Mouse (Mus musculus): ENCODE results near the gene Arrdc2. TPM values are rescaled to one million over a fixed set of nuclear protein-coding genes. Genes with fewer than 3 reads are reported as not detected.

The Arrdc2 gene
- polyA plus RNA-seq, 1 experiment from 2014 or later: 4.3 TPM

DNA sequence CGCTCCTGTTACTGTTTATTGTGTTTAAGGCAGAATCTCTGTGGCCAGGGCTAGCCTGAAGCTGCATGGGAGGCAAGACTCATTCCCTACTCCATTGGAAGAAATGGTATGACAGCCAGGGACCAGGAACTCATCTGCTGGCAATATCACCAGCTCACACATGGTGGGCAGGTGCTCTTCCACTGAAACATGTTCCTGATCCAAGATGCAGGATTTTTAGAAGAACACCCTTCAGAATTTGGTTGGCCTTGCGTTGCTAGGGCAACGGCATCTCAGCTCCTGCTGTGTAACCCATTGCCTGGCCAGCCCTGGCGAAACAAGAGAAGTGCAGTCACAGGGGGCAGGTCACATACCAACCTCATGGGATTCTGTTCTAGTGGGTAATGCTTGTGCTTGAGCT, 40.0 kb upstream of the Arrdc2 start:
- DNase-seq (no peak), ATAC-seq (ENCODE audit: insufficient read depth) (no peak)
- Histone ChIP-seq H3K9ac (no peak overlapping the region), H3K4me3 (ENCODE audit: low read depth, low read length) (no peak overlapping the region), H3K4me1 (ENCODE audit: insufficient read depth) (no peaks in the 10 kb centered on the region), H3K27me3 (ENCODE audit: insufficient read depth, low read length) (no peaks in the 10 kb centered on the region), H3K36me3 (ENCODE audit: insufficient read depth) (no peaks in the 10 kb centered on the region), H3K4me2 (no peak overlapping the region), H3K9me3 (ENCODE audit: low read depth, low read length) (no peaks in the 10 kb centered on the region), H3K27ac (ENCODE audit: low read depth) (no peak overlapping the region)
- 52% methylated on average over 4 of the region's 4 CpGs for WGBS
- no peak for TF ChIP-seq CTCF (IDR thresholded peaks at IDR 0.05; ENCODE audit: low read depth)

DNA sequence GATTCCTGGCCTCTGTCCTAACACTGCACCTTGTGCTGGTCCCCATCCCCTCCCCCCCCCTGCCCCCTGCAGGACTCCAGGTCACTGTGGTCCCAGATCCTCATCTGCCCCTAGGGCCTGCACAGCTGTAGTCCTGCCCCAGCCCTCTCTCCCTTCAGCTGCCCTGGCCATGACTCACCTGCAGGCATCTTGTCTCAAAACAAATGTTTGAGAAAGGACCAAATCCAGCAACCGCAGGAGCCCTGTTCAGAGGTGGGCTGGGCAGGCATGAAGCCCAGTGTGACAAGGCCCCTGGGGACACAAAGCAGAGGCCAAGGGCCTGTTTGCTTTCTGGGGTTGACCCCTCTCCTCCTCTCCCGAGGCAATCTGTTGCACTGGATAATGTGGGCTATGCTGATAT, 38.7 kb upstream of the Arrdc2 start:
- H3K4me1 ChIP-seq (ENCODE audit: insufficient read depth): no peaks in the 10 kb centered on the region
- no peak for TF ChIP-seq CTCF (IDR thresholded peaks at IDR 0.05; ENCODE audit: low read depth)
- H3K4me3 ChIP-seq (ENCODE audit: low read depth, low read length): no peak overlapping the region
- WGBS: 38% methylated on average over 2 of the region's 2 CpGs
- ATAC-seq (ENCODE audit: insufficient read depth) (no peak), DNase-seq (no peak)
- H3K9ac ChIP-seq: no peak overlapping the region
- no peaks in the 10 kb centered on the region for H3K36me3 ChIP-seq (ENCODE audit: insufficient read depth)
- H3K4me2 ChIP-seq: no peak overlapping the region
- no peak overlapping the region for H3K27ac ChIP-seq (ENCODE audit: low read depth)
- no peaks in the 10 kb centered on the region for H3K9me3 ChIP-seq (ENCODE audit: low read depth, low read length)
- no peaks in the 10 kb centered on the region for H3K27me3 ChIP-seq (ENCODE audit: insufficient read depth, low read length)

GRCm38 (mm10) chr8:70876382-70876781, 36.9 kb upstream of the Arrdc2 start:
- 54% methylated on average over 4 of the region's 4 CpGs for WGBS
- H3K9me3 ChIP-seq (ENCODE audit: low read depth, low read length): no peaks in the 10 kb centered on the region

DNA sequence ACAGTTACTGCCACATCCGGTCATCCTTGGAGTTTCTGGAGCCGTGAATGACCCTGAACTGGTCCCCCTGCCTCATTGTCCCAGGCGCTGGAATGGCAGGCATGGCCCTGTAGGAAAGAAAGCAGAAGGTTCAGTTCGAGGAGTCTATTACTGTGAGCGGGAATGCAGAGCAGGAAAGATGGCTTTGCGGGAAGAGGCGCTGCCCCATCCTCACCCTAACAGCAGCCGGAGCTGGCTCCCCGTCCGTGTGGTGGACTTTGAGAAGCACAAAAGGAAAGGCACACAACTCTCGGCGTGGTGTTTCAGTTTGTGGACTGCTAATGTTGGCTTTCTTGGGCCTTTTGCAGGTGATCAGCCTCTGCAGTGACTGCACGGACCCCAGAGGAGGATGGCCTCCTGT, 34.9 kb upstream of the Arrdc2 start:
- Histone ChIP-seq H3K4me2 (no peak overlapping the region), H3K9ac (no peak overlapping the region), H3K4me3 (ENCODE audit: low read depth, low read length) (no peak overlapping the region), H3K4me1 (ENCODE audit: insufficient read depth) (0 out of 2 replicates have a peak, but pooled peaks cover under 1% of the 10 kb centered on the region), H3K27me3 (ENCODE audit: insufficient read depth, low read length) (no peaks in the 10 kb centered on the region), H3K9me3 (ENCODE audit: low read depth, low read length) (no peaks in the 10 kb centered on the region), H3K36me3 (ENCODE audit: insufficient read depth) (no peaks in the 10 kb centered on the region), H3K27ac (ENCODE audit: low read depth) (no peak overlapping the region)
- ATAC-seq (ENCODE audit: insufficient read depth) (no peak), DNase-seq (no peak)
- 91% methylated on average over 13 of the region's 13 CpGs for WGBS
- TF ChIP-seq CTCF (IDR thresholded peaks at IDR 0.05; ENCODE audit: low read depth): no peak

More at GRCm38 (mm10) chr8:70876382-70876781, 36.9 kb upstream of the Arrdc2 start:
- Histone ChIP-seq H3K4me2 (no peak overlapping the region), H3K36me3 (ENCODE audit: insufficient read depth) (no peaks in the 10 kb centered on the region), H3K27me3 (ENCODE audit: insufficient read depth, low read length) (no peaks in the 10 kb centered on the region), H3K4me3 (ENCODE audit: low read depth, low read length) (no peak overlapping the region), H3K27ac (ENCODE audit: low read depth) (no peak overlapping the region), H3K9ac (no peak overlapping the region), H3K4me1 (ENCODE audit: insufficient read depth) (no peaks in the 10 kb centered on the region)
- ATAC-seq (ENCODE audit: insufficient read depth) (no peak), DNase-seq (no peak)
- TF ChIP-seq CTCF (IDR thresholded peaks at IDR 0.05; ENCODE audit: low read depth): no peak

GRCm38 (mm10) chr8:70873364-70873985, 34.0 kb upstream of the Arrdc2 start, which contains the start of gene Ccdc124:
Gene Ccdc124, minus strand, starts transcription at chr8:70873935.
- Histone ChIP-seq H3K4me1 (ENCODE audit: insufficient read depth) (peaks cover 5% of the 10 kb centered on the region; the same call in 1 of the 2 replicates), H3K27me3 (ENCODE audit: insufficient read depth, low read length) (no peaks in the 10 kb centered on the region), H3K4me3 (ENCODE audit: low read depth, low read length) (peak within 1 kb of the TSS; percentile 92), H3K9me3 (ENCODE audit: low read depth, low read length) (no peaks in the 10 kb centered on the region), H3K27ac (ENCODE audit: low read depth) (peak within 1 kb of the TSS; percentile 88), H3K4me2 (peak within 1 kb of the TSS; percentile 83), H3K9ac (peak within 1 kb of the TSS; percentile 83), H3K36me3 (ENCODE audit: insufficient read depth) (0 out of 2 replicates have a peak, but pooled peaks cover 4% of the 10 kb centered on the region)
- TF ChIP-seq CTCF (IDR thresholded peaks at IDR 0.05; ENCODE audit: low read depth): peak; percentile 95
- DNase-seq (peak; percentile 98), ATAC-seq (ENCODE audit: insufficient read depth) (peak; percentile 90)
- 1% methylated on average over 46 of the region's 46 CpGs for WGBS

DNA sequence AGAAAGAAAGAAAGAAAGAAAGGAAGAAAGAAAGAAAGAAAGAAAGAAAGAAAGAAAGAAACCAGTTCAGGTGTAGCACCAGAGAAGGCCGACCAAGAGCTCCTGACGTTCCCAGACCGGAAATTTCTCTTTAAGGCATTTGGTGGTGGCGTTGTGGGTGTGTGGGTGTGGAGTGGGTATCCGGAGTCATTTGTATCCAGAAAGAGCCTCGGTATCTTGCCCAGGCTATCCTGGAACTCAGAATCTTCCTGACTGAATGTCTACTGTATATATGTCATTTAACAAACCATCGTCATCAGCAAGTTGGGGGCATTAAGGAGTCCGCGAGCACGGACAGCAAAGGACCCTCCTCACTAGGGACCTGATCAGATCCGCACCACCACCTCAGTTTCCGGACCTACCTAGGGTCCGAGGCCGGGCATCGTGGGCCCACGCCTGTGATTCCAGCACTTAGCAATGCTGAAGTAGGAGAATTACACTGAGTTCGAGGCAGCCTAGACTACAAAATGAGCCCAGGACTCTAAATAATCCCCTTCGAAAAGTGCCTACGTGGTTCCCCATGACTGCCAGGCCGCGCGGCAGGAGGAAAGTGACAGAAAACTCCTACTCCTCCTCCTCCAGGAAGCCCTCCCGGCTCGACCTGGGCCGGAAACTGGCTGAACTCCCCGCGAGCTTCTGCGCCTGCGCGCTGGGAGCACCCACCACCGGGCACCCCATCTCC, 33.3 kb upstream of the Arrdc2 start:
- TF ChIP-seq CTCF (IDR thresholded peaks at IDR 0.05; ENCODE audit: low read depth): no peak
- H3K4me3 ChIP-seq (ENCODE audit: low read depth, low read length): peak overlapping the region; percentile 92
- H3K9me3 ChIP-seq (ENCODE audit: low read depth, low read length): no peaks in the 10 kb centered on the region
- WGBS: 3% methylated on average over 31 of the region's 31 CpGs
- peak; percentile 23 for DNase-seq
- peak overlapping the region; percentile 83 for H3K9ac ChIP-seq
- peak overlapping the region; percentile 83 for H3K4me2 ChIP-seq
- H3K4me1 ChIP-seq (ENCODE audit: insufficient read depth): peaks cover 5% of the 10 kb centered on the region; the same call in 1 of the 2 replicates
- H3K36me3 ChIP-seq (ENCODE audit: insufficient read depth): peaks cover 10% of the 10 kb centered on the region; the same call in 1 of the 2 replicates
- ATAC-seq (ENCODE audit: insufficient read depth): no peak
- H3K27ac ChIP-seq (ENCODE audit: low read depth): peak overlapping the region; percentile 88
- H3K27me3 ChIP-seq (ENCODE audit: insufficient read depth, low read length): no peaks in the 10 kb centered on the region

- Histone ChIP-seq H3K27me3 (ENCODE audit: insufficient read depth, low read length) (no peaks in the 10 kb centered on the region), H3K4me2 (no peak overlapping the region), H3K9ac (no peak overlapping the region), H3K9me3 (ENCODE audit: low read depth, low read length) (no peaks in the 10 kb centered on the region), H3K27ac (ENCODE audit: low read depth) (no peak overlapping the region), H3K36me3 (ENCODE audit: insufficient read depth) (peaks cover 14% of the 10 kb centered on the region; the same call in 1 of the 2 replicates), H3K4me1 (ENCODE audit: insufficient read depth) (peaks cover 5% of the 10 kb centered on the region; the same call in 1 of the 2 replicates), H3K4me3 (ENCODE audit: low read depth, low read length) (no peak overlapping the region)
- TF ChIP-seq CTCF (IDR thresholded peaks at IDR 0.05; ENCODE audit: low read depth): no peak
- ATAC-seq (ENCODE audit: insufficient read depth): no peak
- DNase-seq: no peak
- WGBS: 78% methylated on average over 5 of the region's 5 CpGs
Observed at GRCm38 (mm10) chr8:70871195-70871807, 31.8 kb upstream of the Arrdc2 start.
